Mouse (Mus musculus): ENCODE results near the gene Vmn1r15. TPM values are rescaled to one million over a fixed set of nuclear protein-coding genes. Genes with fewer than 3 reads are reported as not detected.

The Vmn1r15 gene
- total RNA-seq (2021): not detected

DNA sequence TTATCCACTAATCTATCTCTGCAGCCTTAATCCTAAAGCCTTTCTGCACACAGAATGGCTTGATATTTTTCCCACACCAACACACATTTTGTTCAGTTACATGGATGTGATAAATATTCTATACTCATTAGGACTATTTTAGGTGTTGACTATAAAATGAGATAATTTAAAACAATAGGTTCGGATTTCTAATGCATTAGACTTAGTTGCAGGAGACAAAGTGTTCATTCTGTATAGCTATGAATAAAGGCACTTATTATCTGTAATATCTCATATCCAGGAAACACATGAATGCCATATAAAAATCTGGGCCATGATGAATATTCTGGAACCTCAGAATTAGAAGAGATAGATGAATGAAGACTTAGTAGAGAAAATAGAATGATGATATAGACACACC lies at the start of gene Vmn1r15:
TSS of gene Vmn1r15 (plus strand) at position 301 of the 400 bp plus-strand sequence.
- intact Hi-C loops (cut with DNase I): no loop called here
- DNase-seq: no peak

GRCm38 (mm10) chr6:57231386-57231785 lies 26.4 kb upstream of the Vmn1r15 start, which contains the start of gene Vmn1r14:
Vmn1r14 (plus strand) TSS chr6:57231686.
- intact Hi-C loops (cut with DNase I): no loop called here
- no peak for DNase-seq

DNA sequence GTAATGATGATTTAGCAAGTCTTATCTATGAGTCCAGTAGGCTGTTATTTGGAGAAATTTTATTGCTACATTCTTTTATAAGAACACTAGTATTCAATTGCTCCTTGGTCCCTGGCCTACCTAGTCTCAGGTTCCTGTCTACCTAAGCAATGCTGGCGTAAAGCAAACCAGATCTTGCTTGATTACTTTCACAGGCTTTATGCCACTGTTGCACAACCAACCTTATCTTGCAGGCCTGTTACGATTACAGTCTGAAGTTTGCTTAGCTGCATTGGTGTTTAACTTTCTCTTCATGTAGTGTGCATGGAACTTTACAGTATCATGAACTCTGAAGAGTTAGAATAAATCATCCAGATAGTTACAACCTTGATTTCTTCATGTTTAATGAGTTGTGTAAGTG lies 3.2 kb downstream of the Vmn1r15 start:
- DNase-seq: no peak
- intact Hi-C loops (cut with DNase I): no loop called here

- intact Hi-C loops (cut with DNase I): no loop called here
- DNase-seq: no peak
These were observed 14.1 kb downstream of the Vmn1r15 start for GRCm38 (mm10) chr6:57271881-57272280.

DNA sequence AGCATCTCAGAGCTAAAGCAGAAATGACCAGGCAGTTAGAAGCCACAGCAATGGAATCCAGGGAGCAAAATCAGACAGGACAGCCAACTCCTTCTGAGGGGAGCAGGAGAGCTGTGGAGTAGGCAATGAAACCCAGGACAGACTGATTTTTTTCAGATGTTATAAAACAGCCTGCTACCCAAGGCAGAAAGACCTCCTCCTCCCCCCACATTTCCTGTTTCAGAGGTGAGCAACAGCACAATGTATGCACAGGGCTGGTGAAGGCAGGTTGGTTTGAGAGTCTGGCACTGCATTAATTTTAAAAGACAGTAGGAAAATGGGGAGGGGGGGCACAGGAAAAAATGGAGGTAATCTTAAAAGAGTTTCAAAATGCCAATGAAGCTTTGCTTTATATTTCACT lies 14.8 kb downstream of the Vmn1r15 start:
- intact Hi-C loops (cut with DNase I): no loop called here

GRCm38 (mm10) chr6:57278952-57279351 lies 21.2 kb downstream of the Vmn1r15 start:
- intact Hi-C loops (cut with DNase I): no loop called here
- no peak for DNase-seq

More for the DNA sequence above, 14.8 kb downstream of the Vmn1r15 start:
- no peak for DNase-seq

Other genes with a start within 250 kb of the Vmn1r15 start
- gene Vmn1r7, start 232.6 kb upstream of the Vmn1r15 start, total RNA-seq (2021): not detected
- gene Vmn1r8, start 225.7 kb upstream of the Vmn1r15 start, total RNA-seq (2021): not detected
- not detected for gene Vmn1r9, start 191.2 kb upstream of the Vmn1r15 start, total RNA-seq (2021)
- not detected for gene Vmn1r10, start 148.5 kb upstream of the Vmn1r15 start, total RNA-seq (2021)
- gene Vmn1r11, start 124.5 kb upstream of the Vmn1r15 start, total RNA-seq (2021): not detected
- under 1 TPM in 1 of 2 experiments, not detected in 1; 0.06 TPM for gene Vmn1r12, start 101.0 kb upstream of the Vmn1r15 start, total RNA-seq (2021)
- not detected for gene Vmn1r13, start 54.7 kb upstream of the Vmn1r15 start, total RNA-seq (2021)
- gene Vmn1r14, start 26.3 kb upstream of the Vmn1r15 start, total RNA-seq (2021): not detected
- gene Vmn1r16, start 71.5 kb downstream of the Vmn1r15 start, total RNA-seq (2021): not detected
- gene Vmn1r17, start 105.8 kb downstream of the Vmn1r15 start, total RNA-seq (2021): not detected
- under 1 TPM in 1 of 2 experiments, not detected in 1; 0.06 TPM for gene Vmn1r18, start 137.8 kb downstream of the Vmn1r15 start, total RNA-seq (2021)
- not detected for gene Vmn1r19, start 145.8 kb downstream of the Vmn1r15 start, total RNA-seq (2021)
- gene Vmn1r20, start 171.0 kb downstream of the Vmn1r15 start, total RNA-seq (2021): not detected

All from left cerebral cortex, postnatal 4 days (tissue).